Mouse (Mus musculus) spleen, adult 2 months (tissue): ENCODE measurements around the gene Rbp1.

Experiments
- CTCF ChIP-seq: fragments of 200-500 bp; IDR thresholded peaks from 2 replicates; pipeline ENCODE4 v1.5.1; 2011; ENCODE audit warnings: mild to moderate bottlenecking, inconsistent platforms; ENCODE audit not compliant: insufficient read depth, insufficient read length, insufficient replicate concordance; ENCODE audit errors: extremely low read depth
- POLR2A ChIP-seq: fragments of 200-500 bp; IDR thresholded peaks from 2 replicates; pipeline ENCODE4 v1.6.1; 2011; ENCODE audit warnings: low read depth, low read length, inconsistent platforms

DNA sequence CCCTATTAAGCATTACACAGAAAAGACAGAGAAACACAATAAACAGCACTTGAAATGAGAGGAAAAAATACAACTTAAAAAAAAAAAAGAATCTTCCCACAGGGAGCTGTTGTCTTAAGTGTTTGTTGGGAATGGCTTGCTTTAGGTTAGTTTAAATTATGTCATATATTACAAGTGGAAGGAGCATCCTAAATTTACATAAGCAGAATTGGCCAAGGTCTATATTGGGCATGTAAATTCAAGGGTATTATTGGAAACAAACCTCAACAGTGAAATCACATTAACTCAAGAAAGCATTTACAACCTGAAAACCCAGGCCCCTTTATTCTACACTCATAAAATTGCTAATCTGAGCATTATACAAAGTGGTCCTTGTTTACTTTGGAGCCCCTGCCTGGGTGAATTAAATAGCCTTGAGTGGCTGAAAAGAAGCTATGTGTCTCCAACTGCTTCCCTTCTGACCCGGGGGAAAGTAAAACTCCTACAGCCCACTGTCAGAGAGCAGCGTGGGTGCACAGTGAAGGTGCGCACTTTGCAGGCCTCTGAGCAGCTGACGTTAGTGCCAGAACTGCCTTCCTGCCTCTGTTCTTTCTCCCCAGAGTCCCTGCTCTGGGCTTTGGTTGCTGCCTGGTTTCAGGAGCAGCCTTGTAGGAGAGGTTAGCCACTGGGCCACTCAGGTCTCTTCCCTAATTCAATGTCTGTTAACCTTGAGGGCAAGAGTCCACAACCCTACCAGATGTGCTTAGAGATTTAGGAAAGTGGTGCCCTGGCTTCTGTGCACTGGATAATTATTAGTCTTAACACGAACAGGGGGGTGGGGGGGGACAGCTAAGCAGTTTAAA lies 47.2 kb upstream of the Rbp1 start:
- TF ChIP-seq POLR2A (no peak), CTCF (no peak)
